Comparison of ENCODE assay signal across 13 mouse cellular contexts in genomic region chr1:131917634-131918033, GRCm38 (mm10).
"Had no signal": no experiment of that assay in that cellular context is flagged by ENCODE, and none has a peak within 500 bp of the region (broad histone marks: within the 10 kb centered on the region; RNA-seq: fewer than 3 reads in every experiment).

No protein-coding gene starts in this region.

- H3K9ac ChIP-seq: limb, embryonic 15.5 days; liver, embryonic 15.5 days; lung, embryonic 15.5 days; midbrain, embryonic 12.5 days; stomach, embryonic 15.5 days had no signal

- H3K4me1 ChIP-seq: stomach, embryonic 15.5 days had no signal

- H3K4me3 ChIP-seq: limb, embryonic 15.5 days; liver, embryonic 15.5 days; lung, embryonic 15.5 days; midbrain, embryonic 12.5 days; stomach, embryonic 15.5 days had no signal

- H3K4me2 ChIP-seq: limb, embryonic 15.5 days; liver, embryonic 15.5 days; lung, embryonic 15.5 days; midbrain, embryonic 12.5 days; stomach, embryonic 15.5 days had no signal

- H3K27me3 ChIP-seq: limb, embryonic 15.5 days; liver, embryonic 15.5 days; lung, embryonic 15.5 days; midbrain, embryonic 12.5 days; stomach, embryonic 15.5 days had no signal

- DNase-seq: kidney, adult 8-10 months; kidney, postnatal 36 days; layer of hippocampus, adult 9-11 months; layer of hippocampus, postnatal 36 days; right cerebral cortex, postnatal 14 days; thymus, adult 2 months; thymus, postnatal 25 days had no signal

- H3K9me3 ChIP-seq: limb, embryonic 15.5 days; liver, embryonic 15.5 days; lung, embryonic 15.5 days; midbrain, embryonic 12.5 days; stomach, embryonic 15.5 days had no signal

- H3K27ac ChIP-seq: limb, embryonic 15.5 days; liver, embryonic 15.5 days; lung, embryonic 15.5 days; midbrain, embryonic 12.5 days; stomach, embryonic 15.5 days had no signal

- ATAC-seq: midbrain, embryonic 16.5 days had no signal
